Mouse (Mus musculus) T-helper 17 cell (primary cell): ENCODE measurements around the gene Sbk1.
"Not testable (repeated sequence)": the region's sequence is repeated elsewhere in the genome, so short reads cannot be mapped to it uniquely, and the experiment has no call there.

Experiments
- in situ Hi-C, 2 experiments: fragments of 300-600 bp; cut with MboI, MseI; formaldehyde crosslinking; loops; 1 replicate in 1 of 2; 2 replicates in 1 of 2; pipeline ENCODE4 v1.15.1; 2025; ENCODE audit warnings: high pct_unique_total_duplicates in 2 of 2

Sbk1 gene

DNA sequence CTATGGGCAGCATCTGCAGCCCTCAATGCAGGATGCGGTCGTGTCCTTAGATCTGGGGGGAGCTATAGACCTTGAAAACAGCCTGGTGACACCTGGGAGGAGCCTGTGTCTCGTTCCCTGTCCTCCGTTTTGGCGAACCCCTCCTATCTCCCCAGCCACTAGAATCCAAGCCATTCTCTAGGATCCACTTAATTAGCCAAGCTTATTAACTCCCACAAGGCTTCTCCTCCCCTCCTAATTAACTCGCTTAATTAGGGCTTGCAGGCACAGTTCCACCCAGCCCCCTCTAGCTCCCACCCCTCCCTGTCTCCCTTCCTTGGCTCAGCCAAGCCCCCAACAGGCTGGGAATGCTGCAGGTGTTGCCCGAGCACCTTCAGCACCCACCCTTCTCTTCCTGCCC lies 8.5 kb upstream of the Sbk1 start:
- in situ Hi-C loops = loop anchor here (5.0 kb wide), 1 partner anchor 38 kb away; no protein-coding TSS in a partner anchor

GRCm38 (mm10) chr7:126265949-126266348 lies 6.5 kb upstream of the Sbk1 start:
- in situ Hi-C loops = no loop called here

GRCm38 (mm10) chr7:126266372-126266870 lies 6.0 kb upstream of the Sbk1 start:
- in situ Hi-C loops = no loop called here

- in situ Hi-C loops = no loop called here
These were observed 4.8 kb upstream of the Sbk1 start for GRCm38 (mm10) chr7:126267606-126268005.

DNA sequence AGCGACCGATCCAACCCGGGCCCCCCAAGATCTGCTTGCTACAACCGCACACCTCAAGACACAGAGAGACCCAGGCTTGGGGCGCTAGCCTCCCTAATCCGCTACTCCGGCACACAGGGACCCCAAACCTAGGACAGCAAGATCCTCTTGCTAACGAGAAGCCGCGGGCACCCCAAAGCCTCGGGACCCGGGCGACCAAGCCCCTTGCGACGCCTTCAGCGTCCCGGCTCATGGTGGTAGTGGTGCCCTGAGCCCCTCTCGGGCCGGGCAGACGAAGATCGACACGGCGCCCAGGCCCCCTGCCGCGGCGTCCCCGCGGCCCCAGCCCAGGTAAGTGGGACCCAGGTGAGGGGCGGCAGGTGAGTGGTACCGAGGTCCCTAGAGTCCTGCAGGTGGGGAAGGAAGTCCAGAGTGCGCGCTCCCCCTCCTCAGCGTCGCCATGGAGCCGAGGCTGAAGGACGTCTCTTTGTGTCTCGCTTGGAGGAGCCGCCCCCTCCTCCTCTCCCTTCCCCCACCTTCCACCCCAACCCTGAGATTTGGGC lies 422 bp downstream of the Sbk1 start:
- in situ Hi-C loops = no loop called here

DNA sequence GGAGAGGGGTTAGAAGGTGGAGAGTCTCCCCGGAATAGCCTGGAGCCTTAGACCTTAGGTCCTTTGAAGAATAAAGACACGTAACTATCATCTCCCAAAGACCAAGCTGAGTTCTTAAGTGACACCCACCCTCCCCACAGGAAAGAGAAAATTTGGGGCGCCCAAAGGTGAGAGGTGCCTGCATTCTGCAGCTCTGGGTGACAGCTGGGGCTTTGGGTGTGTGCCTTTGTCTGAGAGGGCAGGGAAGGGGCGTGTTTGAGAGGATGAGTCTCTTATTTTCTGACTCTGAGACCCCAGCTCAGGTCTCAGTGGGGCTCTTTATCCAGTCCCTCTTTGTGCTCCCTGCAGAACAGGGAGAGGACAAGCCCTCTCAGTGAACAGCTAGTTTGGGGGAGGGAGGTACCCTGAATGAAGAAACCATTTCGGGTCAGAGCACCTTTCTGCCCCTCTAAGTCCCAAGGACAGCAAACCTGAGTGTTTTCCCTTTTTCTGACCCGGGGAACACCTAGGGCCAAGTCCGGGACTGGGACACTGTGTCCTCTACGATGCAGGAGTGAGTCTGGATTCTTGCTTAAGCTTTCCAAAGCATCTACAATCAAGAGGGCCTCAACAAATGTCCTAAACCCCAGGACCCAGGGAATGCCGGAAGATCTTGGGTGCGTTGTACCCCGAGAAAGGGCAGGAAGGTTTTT lies 1.1 kb downstream of the Sbk1 start:
- in situ Hi-C loops = no loop called here

GRCm38 (mm10) chr7:126274137-126274536 lies 1.7 kb downstream of the Sbk1 start:
- in situ Hi-C loops = no loop called here

- in situ Hi-C loops = no loop called here
These were observed 2.2 kb downstream of the Sbk1 start for GRCm38 (mm10) chr7:126274626-126275025.

- in situ Hi-C loops = no loop called here
These were observed 3.3 kb downstream of the Sbk1 start for GRCm38 (mm10) chr7:126275711-126276110.

DNA sequence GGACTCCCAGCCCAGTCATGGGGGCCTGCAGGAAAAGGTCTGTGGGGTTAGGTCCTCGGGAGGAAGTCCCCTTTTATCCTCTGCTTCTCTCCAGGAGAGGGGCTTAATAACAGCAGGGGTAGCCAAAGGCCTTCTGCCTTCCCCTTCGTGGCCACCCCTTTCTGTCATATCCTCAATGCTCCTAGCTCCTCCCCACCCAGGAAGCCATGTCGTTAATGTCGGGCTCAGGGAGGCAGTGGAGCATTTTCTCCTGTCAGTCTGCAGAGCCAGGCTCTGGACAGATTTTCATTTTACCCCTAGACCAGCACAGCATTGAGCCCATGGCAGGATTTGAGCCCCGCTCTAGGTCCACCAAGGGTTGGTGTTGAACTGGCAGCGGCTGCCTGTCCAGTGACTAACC lies 3.9 kb downstream of the Sbk1 start:
- in situ Hi-C loops = no loop called here

DNA sequence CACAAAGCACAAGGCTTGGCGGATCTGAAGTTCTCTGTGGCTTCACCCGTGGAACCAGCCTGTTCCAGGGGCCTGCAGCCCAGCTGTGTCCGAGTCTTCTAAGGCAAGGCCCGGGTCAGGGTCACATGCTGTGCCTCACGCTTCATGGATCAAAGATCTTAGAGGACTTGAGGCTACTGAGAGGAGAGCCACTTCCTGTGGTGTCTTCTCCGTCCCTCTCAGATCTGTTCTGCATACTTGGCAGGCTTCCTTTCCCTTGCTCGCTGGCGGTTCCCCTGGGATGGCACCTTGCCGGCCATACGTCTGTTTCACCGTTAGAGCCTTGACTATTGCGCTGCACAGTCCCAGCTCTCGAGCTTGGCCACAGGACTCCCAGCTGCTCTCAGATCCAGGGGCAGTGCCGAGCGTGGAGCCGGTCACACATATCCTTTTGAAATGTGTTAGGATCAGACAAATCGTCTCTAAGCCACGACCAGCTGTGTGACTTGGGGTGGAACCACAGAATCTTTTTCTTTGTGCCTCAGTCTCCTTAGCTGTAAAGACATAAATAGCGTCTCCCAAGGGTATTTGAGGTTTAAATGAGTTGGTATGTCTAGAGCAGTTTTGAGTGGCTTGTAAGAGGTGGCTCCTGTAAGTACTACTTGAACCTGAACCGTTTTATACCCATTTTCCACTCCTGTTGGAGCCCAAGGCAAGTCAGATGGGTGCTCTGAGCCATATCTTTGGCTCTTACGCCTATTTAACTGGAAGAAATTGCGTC lies 5.3 kb downstream of the Sbk1 start:
- in situ Hi-C loops = no loop called here

DNA sequence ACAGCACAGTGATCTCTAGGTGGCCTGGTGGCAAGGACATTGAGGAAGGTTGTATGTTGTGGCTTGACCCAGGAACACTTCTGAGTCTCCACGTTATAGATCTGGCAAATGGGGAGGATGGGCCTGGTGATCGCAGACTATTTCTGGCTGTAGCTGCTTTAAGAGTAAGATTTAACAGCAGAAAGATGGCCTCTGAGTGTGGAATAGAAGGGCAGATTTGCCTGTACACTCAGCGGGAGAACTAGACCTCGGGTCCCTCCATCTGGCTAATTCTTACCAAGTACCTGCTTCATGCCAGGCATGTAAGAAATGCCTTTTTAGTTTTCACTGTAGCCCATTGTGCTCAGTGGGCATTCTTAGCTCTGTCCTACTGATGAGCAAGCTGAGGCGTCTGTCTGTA lies 6.4 kb downstream of the Sbk1 start:
- in situ Hi-C loops = no loop called here

DNA sequence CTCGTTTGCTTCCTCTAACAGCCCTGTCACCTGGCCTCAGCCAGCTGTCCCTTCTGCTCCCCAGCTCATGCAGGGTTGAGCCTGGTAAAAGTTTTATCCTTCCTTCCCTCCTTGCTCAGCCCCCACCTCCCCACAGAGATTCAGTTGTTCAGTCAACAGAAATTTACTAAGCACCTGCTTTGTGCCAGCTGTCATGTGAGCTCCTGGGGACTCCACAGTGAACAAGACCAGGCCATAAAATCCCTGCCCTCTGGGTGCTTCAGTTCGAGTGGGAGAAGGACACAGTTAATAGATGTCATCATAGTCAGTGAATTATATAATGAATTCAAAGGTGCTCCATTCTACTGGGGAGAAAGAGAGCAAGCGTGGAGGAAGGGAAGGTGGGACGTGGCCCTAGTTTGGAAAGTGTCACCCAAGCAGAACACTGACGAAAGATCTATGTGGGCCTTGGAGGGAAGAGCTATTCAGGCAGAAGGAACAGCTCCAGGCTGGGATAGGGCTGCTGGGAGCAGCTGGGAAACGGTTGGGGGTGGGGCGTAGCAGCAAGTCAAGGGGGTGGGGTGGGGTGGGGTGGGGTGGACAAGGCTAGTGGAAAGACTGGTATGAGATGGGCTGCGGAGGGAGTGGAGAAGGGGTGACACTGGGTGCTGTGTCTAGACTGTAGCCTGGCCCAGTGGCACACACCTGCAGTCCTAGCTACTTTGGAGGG lies 7.5 kb downstream of the Sbk1 start:
- in situ Hi-C loops = no loop called here

- in situ Hi-C loops = no loop called here
These were observed 8.3 kb downstream of the Sbk1 start for GRCm38 (mm10) chr7:126280696-126281095.

DNA sequence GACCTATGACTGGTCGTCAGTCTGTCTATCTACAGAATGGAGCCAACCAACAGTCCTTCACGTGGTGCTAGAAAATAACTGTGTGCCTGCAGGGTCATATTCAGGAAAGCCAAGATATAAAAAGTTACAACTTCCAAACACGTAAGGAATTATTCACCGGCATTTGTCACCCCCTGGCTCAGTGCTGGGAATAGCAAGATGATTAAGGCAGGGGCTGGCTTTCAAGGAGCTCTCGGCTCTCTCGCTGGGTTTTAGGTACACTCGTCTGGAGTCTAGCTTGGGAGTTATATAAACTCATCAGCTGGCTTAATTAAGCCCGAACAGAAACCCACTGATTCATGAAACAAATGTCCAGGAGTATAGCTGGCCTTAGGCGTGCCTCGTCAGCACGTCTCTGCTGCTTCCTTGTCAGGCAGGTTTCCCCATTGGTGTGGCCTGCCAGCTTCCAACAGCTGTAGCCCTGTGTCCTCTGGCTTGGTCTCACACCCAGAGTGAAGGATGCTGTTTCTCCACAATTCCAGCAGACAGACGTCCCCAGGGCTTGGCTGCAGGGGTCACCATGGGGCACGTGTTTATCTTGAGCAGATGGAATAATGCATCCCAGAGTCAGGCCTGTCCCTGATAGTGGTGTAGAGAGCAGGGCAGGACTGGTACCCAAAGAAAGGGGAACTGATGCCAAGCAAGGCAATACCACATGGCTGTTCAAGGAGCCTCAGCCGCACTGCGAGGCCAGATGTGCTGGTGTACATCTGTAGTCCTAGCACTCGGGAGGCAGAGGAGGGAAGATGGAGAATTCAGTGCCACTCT lies 9.7 kb downstream of the Sbk1 start:
- in situ Hi-C loops = no loop called here

DNA sequence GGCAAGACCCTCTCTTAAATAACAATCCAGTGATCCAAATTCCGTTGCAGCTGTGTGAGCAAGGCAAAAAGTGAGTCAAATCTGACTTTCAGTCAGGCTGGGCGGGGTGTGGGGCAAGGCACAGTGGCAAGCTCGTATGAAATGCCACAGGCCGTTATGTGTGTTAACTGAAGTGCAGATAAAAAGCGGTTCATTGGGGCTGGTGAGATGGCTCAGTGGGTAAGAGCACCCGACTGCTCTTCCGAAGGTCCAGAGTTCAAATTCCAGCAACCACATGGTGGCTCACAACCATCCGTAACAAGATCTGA lies 10.2 kb downstream of the Sbk1 start:
- in situ Hi-C loops = not testable (repeated sequence)

DNA sequence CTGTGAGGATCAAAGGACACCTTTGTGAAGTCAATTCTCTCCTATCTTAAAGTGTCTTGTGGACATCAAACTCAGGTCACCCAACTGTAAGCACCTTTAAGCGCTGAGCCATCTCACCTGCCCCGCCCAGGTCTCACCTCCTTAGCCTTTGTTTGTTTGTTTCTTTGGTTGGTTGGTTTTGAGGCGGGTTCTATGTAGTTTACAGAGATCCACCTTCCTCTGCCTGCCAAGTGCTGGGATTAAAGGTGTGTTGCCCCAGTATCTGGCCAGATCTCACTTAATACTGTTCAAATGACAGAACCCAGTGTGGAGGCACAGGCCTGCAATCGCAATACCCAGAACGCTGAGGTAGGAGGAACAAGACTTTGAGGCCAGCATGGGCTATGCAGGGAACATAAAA lies 11.6 kb downstream of the Sbk1 start:
- in situ Hi-C loops = no loop called here

DNA sequence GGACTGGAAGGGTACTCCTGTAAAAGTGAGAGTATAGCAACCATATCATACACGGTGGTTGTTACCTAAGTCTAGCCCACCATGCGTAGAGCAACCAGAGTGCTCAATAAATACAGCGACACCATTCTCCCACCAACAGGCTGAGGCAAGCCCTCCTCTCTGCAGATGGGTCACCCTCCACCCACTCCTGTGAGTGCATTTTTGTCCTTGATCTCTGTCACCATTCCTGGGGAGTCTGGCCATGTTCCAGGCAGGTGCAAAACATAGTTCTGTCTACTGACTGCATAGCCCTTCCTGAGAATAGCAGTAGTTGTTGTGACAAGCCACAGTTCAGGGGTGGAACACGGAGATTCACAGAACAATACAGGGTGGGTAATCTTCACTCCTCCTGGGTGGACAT lies 12.0 kb downstream of the Sbk1 start:
- in situ Hi-C loops = no loop called here

DNA sequence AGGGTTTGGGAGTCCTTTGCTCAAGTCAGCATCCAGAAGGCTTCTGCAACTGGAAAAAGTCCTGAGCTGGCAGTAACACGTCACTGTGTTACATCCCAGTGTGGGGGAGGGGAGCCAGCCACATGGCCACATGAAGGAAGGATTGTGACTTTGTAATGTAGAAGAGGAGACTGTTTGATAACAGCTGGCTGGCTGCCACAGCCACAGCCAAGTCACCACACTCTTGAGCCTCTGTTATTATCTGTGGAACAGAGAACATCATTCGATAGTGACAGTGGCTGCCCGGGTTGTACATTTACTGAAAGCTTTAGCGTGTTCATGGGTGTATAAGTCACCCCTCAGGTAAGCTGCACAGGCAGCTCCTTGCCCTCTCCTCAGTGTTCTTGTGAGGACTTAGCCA lies 12.4 kb downstream of the Sbk1 start:
- in situ Hi-C loops = no loop called here

GRCm38 (mm10) chr7:126285293-126286211 lies 13.1 kb downstream of the Sbk1 start:
- in situ Hi-C loops = no loop called here
